Mouse (Mus musculus): ENCODE results near the gene Ing5. TPM values are rescaled to one million over a fixed set of nuclear protein-coding genes. Genes with fewer than 3 reads are reported as not detected.

Gene Ing5
- polyA plus RNA-seq, 1 experiment from 2014 or later, result 11.2 TPM

DNA sequence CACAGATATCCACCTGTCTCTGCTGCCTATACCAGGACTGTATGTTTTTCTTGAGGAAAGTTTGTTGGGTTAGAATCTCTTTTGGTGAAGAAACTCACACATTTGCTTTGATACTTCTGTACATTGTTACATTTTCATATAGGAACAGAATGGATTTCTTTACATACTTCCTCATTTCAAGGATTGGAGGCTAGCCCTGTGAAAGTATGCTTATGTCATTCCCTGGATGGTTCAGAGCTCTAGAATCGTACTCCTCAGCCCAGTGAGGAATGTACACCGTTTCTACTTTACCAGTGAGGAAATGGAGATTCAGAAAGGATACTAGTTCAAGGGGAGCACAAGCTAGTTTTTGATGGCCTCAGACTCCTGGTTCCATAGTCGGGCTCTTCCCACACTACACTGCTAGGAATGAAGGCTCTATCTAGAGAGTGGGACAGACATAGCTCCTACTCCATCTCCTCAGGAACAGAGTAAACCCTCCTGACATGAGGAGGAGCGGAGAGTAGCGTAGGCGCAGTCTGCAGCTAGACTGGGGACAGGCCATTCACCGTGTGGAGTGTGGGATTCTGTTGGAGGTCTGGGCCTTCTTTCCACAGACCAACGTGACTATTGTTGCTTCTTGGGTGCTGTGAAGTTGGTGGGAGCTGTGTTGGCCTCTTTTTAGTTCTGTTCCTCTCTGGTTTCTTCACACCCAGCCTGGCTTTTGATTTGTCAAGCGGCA, 38.7 kb upstream of the Ing5 start:
- H3K4me2 ChIP-seq (ENCODE audit: low read length), result no peak overlapping the region
- no peak for ATAC-seq (ENCODE audit: insufficient number of reproducible peaks, insufficient read depth, low FRiP score, low read depth)
- no peak overlapping the region for H3K4me3 ChIP-seq (ENCODE audit: control insufficient read depth in 1 of 2, insufficient read depth in 1 of 2, low read depth in 1 of 2, low read length in 2 of 2)
- no peak overlapping the region for H3K9ac ChIP-seq (ENCODE audit: low read length)
- no peak overlapping the region for H3K27ac ChIP-seq (replicated peaks in 1 of 2; ENCODE audit: control insufficient read depth in 1 of 2, insufficient read depth in 1 of 2, low read depth in 2 of 2, low read length in 2 of 2)
- 89% methylated on average over 9 of the region's 9 CpGs for WGBS
- no peaks in the 10 kb centered on the region for H3K27me3 ChIP-seq (ENCODE audit: control insufficient read depth, insufficient read depth, low read length)
- H3K4me1 ChIP-seq (ENCODE audit: control insufficient read depth in 2 of 2, insufficient read depth in 2 of 2, low read length in 2 of 2), result no peaks in the 10 kb centered on the region
- H3K9me3 ChIP-seq (ENCODE audit: control insufficient read depth, low read length), result no peaks in the 10 kb centered on the region
- peaks cover 21% of the 10 kb centered on the region for H3K36me3 ChIP-seq (ENCODE audit: control insufficient read depth, insufficient read depth, low read length)

- H3K36me3 ChIP-seq (ENCODE audit: control insufficient read depth, insufficient read depth, low read length), result peaks cover 24% of the 10 kb centered on the region
- H3K4me2 ChIP-seq (ENCODE audit: low read length), result no peak overlapping the region
- no peak for ATAC-seq (ENCODE audit: insufficient number of reproducible peaks, insufficient read depth, low FRiP score, low read depth)
- no peak overlapping the region for H3K4me3 ChIP-seq (ENCODE audit: control insufficient read depth in 1 of 2, insufficient read depth in 1 of 2, low read depth in 1 of 2, low read length in 2 of 2)
- H3K27me3 ChIP-seq (ENCODE audit: control insufficient read depth, insufficient read depth, low read length), result no peaks in the 10 kb centered on the region
- no peaks in the 10 kb centered on the region for H3K4me1 ChIP-seq (ENCODE audit: control insufficient read depth in 2 of 2, insufficient read depth in 2 of 2, low read length in 2 of 2)
- WGBS, result 97% methylated on average over 6 of the region's 6 CpGs
- no peak overlapping the region for H3K27ac ChIP-seq (replicated peaks in 1 of 2; ENCODE audit: control insufficient read depth in 1 of 2, insufficient read depth in 1 of 2, low read depth in 2 of 2, low read length in 2 of 2)
- no peak overlapping the region for H3K9ac ChIP-seq (ENCODE audit: low read length)
- H3K9me3 ChIP-seq (ENCODE audit: control insufficient read depth, low read length), result no peaks in the 10 kb centered on the region
These were observed 36.2 kb upstream of the Ing5 start for GRCm38 (mm10) chr1:93767600-93767999.

- Histone ChIP-seq H3K4me1 (ENCODE audit: control insufficient read depth in 2 of 2, insufficient read depth in 2 of 2, low read length in 2 of 2) (no peaks in the 10 kb centered on the region), H3K27ac (replicated peaks in 1 of 2; ENCODE audit: control insufficient read depth in 1 of 2, insufficient read depth in 1 of 2, low read depth in 2 of 2, low read length in 2 of 2) (no peak overlapping the region), H3K9ac (ENCODE audit: low read length) (no peak overlapping the region), H3K36me3 (ENCODE audit: control insufficient read depth, insufficient read depth, low read length) (peaks cover 43% of the 10 kb centered on the region), H3K27me3 (ENCODE audit: control insufficient read depth, insufficient read depth, low read length) (no peaks in the 10 kb centered on the region), H3K4me3 (ENCODE audit: control insufficient read depth in 1 of 2, insufficient read depth in 1 of 2, low read depth in 1 of 2, low read length in 2 of 2) (no peak overlapping the region), H3K4me2 (ENCODE audit: low read length) (no peak overlapping the region), H3K9me3 (ENCODE audit: control insufficient read depth, low read length) (no peaks in the 10 kb centered on the region)
- WGBS, result 85% methylated on average over 3 of the region's 3 CpGs
- ATAC-seq (ENCODE audit: insufficient number of reproducible peaks, insufficient read depth, low FRiP score, low read depth), result no peak
These were observed 33.9 kb upstream of the Ing5 start for GRCm38 (mm10) chr1:93769901-93770300.

- Histone ChIP-seq H3K9ac (ENCODE audit: low read length) (no peak overlapping the region), H3K27me3 (ENCODE audit: control insufficient read depth, insufficient read depth, low read length) (no peaks in the 10 kb centered on the region), H3K36me3 (ENCODE audit: control insufficient read depth, insufficient read depth, low read length) (peaks cover 82% of the 10 kb centered on the region), H3K9me3 (ENCODE audit: control insufficient read depth, low read length) (no peaks in the 10 kb centered on the region), H3K27ac (replicated peaks in 1 of 2; ENCODE audit: control insufficient read depth in 1 of 2, insufficient read depth in 1 of 2, low read depth in 2 of 2, low read length in 2 of 2) (no peak overlapping the region), H3K4me3 (ENCODE audit: control insufficient read depth in 1 of 2, insufficient read depth in 1 of 2, low read depth in 1 of 2, low read length in 2 of 2) (no peak overlapping the region), H3K4me1 (ENCODE audit: control insufficient read depth in 2 of 2, insufficient read depth in 2 of 2, low read length in 2 of 2) (no peaks in the 10 kb centered on the region), H3K4me2 (ENCODE audit: low read length) (no peak overlapping the region)
- no peak for ATAC-seq (ENCODE audit: insufficient number of reproducible peaks, insufficient read depth, low FRiP score, low read depth)
- WGBS, result 98% methylated on average over 5 of the region's 5 CpGs
These were observed 27.1 kb upstream of the Ing5 start for GRCm38 (mm10) chr1:93776686-93777085.

DNA sequence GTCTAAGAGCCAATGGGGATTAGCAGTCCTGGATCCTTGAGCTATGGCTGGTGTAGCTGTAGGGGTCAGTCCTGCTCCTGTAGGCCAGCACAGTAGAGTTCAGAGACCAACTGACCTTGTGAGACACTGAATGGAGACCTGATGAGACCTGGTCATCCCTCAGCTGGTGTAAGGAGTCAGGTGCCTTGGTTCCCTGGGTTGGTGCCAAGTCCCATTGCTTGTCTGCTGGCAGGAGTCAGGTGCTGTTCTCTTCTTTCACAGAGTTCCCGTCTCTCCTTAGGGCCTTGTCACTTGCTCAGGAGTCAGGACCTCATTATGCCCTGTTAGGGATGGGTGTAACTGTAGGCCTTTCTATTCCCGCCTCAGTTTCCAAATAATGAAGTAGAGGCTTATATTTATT, 16.9 kb upstream of the Ing5 start:
- H3K4me3 ChIP-seq (ENCODE audit: control insufficient read depth in 1 of 2, insufficient read depth in 1 of 2, low read depth in 1 of 2, low read length in 2 of 2), result no peak overlapping the region

GRCm38 (mm10) chr1:93794526-93794925, 9.2 kb upstream of the Ing5 start:
- peaks cover 0 to 10% of the 10 kb centered on the region in 2 experiments; a peak in 2 of 4 replicates for H3K4me1 ChIP-seq (ENCODE audit: control insufficient read depth in 2 of 2, insufficient read depth in 2 of 2, low read length in 2 of 2)
- no peak overlapping the region for H3K27ac ChIP-seq (replicated peaks in 1 of 2; ENCODE audit: control insufficient read depth in 1 of 2, insufficient read depth in 1 of 2, low read depth in 2 of 2, low read length in 2 of 2)
- no peak overlapping the region for H3K9ac ChIP-seq (ENCODE audit: low read length)
- 0 out of 2 replicates have a peak, but pooled peaks cover 4% of the 10 kb centered on the region for H3K9me3 ChIP-seq (ENCODE audit: control insufficient read depth, low read length)
- no peak overlapping the region for H3K4me3 ChIP-seq (ENCODE audit: control insufficient read depth in 1 of 2, insufficient read depth in 1 of 2, low read depth in 1 of 2, low read length in 2 of 2)
- 94% methylated on average over 8 of the region's 8 CpGs for WGBS
- H3K4me2 ChIP-seq (ENCODE audit: low read length), result no peak overlapping the region
- peaks cover 93% of the 10 kb centered on the region for H3K36me3 ChIP-seq (ENCODE audit: control insufficient read depth, insufficient read depth, low read length)
- no peaks in the 10 kb centered on the region for H3K27me3 ChIP-seq (ENCODE audit: control insufficient read depth, insufficient read depth, low read length)
- ATAC-seq (ENCODE audit: insufficient number of reproducible peaks, insufficient read depth, low FRiP score, low read depth), result no peak

More for the DNA sequence above, 16.9 kb upstream of the Ing5 start:
- no peak overlapping the region for H3K9ac ChIP-seq (ENCODE audit: low read length)
- no peak overlapping the region for H3K27ac ChIP-seq (replicated peaks in 1 of 2; ENCODE audit: control insufficient read depth in 1 of 2, insufficient read depth in 1 of 2, low read depth in 2 of 2, low read length in 2 of 2)
- no peaks in the 10 kb centered on the region for H3K4me1 ChIP-seq (ENCODE audit: control insufficient read depth in 2 of 2, insufficient read depth in 2 of 2, low read length in 2 of 2)
- H3K9me3 ChIP-seq (ENCODE audit: control insufficient read depth, low read length), result 0 out of 2 replicates have a peak, but pooled peaks cover 4% of the 10 kb centered on the region
- 84% methylated on average over 2 of the region's 2 CpGs for WGBS
- H3K36me3 ChIP-seq (ENCODE audit: control insufficient read depth, insufficient read depth, low read length), result peaks cover 98% of the 10 kb centered on the region
- H3K27me3 ChIP-seq (ENCODE audit: control insufficient read depth, insufficient read depth, low read length), result no peaks in the 10 kb centered on the region
- no peak for ATAC-seq (ENCODE audit: insufficient number of reproducible peaks, insufficient read depth, low FRiP score, low read depth)
- no peak overlapping the region for H3K4me2 ChIP-seq (ENCODE audit: low read length)

- Histone ChIP-seq H3K36me3 (ENCODE audit: control insufficient read depth, insufficient read depth, low read length) (peaks cover 91% of the 10 kb centered on the region), H3K9me3 (ENCODE audit: control insufficient read depth, low read length) (0 out of 2 replicates have a peak, but pooled peaks cover 4% of the 10 kb centered on the region), H3K4me2 (ENCODE audit: low read length) (peak overlapping the region; percentile 4; the same call in 1 of the 2 replicates), H3K27me3 (ENCODE audit: control insufficient read depth, insufficient read depth, low read length) (no peaks in the 10 kb centered on the region), H3K9ac (ENCODE audit: low read length) (no peak overlapping the region), H3K27ac (replicated peaks in 1 of 2; ENCODE audit: control insufficient read depth in 1 of 2, insufficient read depth in 1 of 2, low read depth in 2 of 2, low read length in 2 of 2) (0 out of 4 replicates have a peak overlapping the region, but pooled peaks of 1 of the 2 experiments have one; percentile 16), H3K4me3 (ENCODE audit: control insufficient read depth in 1 of 2, insufficient read depth in 1 of 2, low read depth in 1 of 2, low read length in 2 of 2) (no peak overlapping the region), H3K4me1 (ENCODE audit: control insufficient read depth in 2 of 2, insufficient read depth in 2 of 2, low read length in 2 of 2) (peaks cover 3 to 14% of the 10 kb centered on the region in 2 experiments; a peak in 3 of 4 replicates)
- ATAC-seq (ENCODE audit: insufficient number of reproducible peaks, insufficient read depth, low FRiP score, low read depth), result no peak
- 51% methylated on average over 8 of the region's 8 CpGs for WGBS
These were observed 7.9 kb upstream of the Ing5 start for GRCm38 (mm10) chr1:93795886-93796285.

Measured in heart, embryonic 14.5 days (tissue).